Comparison of ENCODE assay signal across 9 mouse cellular contexts in genomic region chr17:91093081-91093875, GRCm38 (mm10). TPM values are rescaled to one million over a fixed set of nuclear protein-coding genes. Genes with fewer than 3 reads are reported as not detected.
A peak's percentile ranks its signal among the peaks of the same experiment; 100 is the strongest.
DNase-seq lines count a peak whose midpoint lies in the region; ATAC-seq and TF ChIP-seq lines count a peak whose summit lies in the region.
"Had no signal": no experiment of that assay in that cellular context is flagged by ENCODE, and none has a peak within 500 bp of the region (broad histone marks: within the 10 kb centered on the region; RNA-seq: fewer than 3 reads in every experiment).

No protein-coding gene starts in this region.

- no peak for ATAC-seq in heart, embryonic 13.5 days (ENCODE audit: extremely low read depth, insufficient number of reproducible peaks, low FRiP score, low TSS enrichment)
- no peak for ATAC-seq in heart, embryonic 11.5 days (replicated peaks; ENCODE audit: insufficient number of reproducible peaks, low FRiP score, low TSS enrichment)
- ATAC-seq in forebrain, embryonic 13.5 days, result peak; percentile 72
- ATAC-seq in intestine, postnatal 0 days, result no peak
- no peak for ATAC-seq in activated CD4-positive, CD25-positive, alpha-beta regulatory T cell, adult 4 months

- H3K9me3 ChIP-seq in heart, embryonic 13.5 days, result 0 out of 2 replicates have a peak, but pooled peaks cover under 1% of the 10 kb centered on the region
- 0 out of 2 replicates have a peak, but pooled peaks cover 3% of the 10 kb centered on the region for H3K9me3 ChIP-seq in heart, embryonic 11.5 days (replicated peaks; ENCODE audit: control insufficient read depth, low read length)
- peaks cover 4% of the 10 kb centered on the region for H3K9me3 ChIP-seq in forebrain, embryonic 13.5 days (replicated peaks)
- no peaks in the 10 kb centered on the region for H3K9me3 ChIP-seq in intestine, postnatal 0 days (ENCODE audit: control insufficient read depth)

- H3K27me3 ChIP-seq in heart, embryonic 13.5 days (replicated peaks), result peaks cover 10% of the 10 kb centered on the region
- peaks cover 9% of the 10 kb centered on the region for H3K27me3 ChIP-seq in heart, embryonic 11.5 days (ENCODE audit: control insufficient read depth, insufficient read depth, low read length)
- no peaks in the 10 kb centered on the region for H3K27me3 ChIP-seq in forebrain, embryonic 13.5 days
- H3K27me3 ChIP-seq in intestine, postnatal 0 days (replicated peaks; ENCODE audit: control insufficient read depth, insufficient read depth, low read length), result no peaks in the 10 kb centered on the region

- no peak overlapping the region for H3K9ac ChIP-seq in heart, embryonic 13.5 days
- H3K9ac ChIP-seq in heart, embryonic 11.5 days (ENCODE audit: low read depth, low read length), result no peak overlapping the region
- peak overlapping the region; percentile 62 for H3K9ac ChIP-seq in forebrain, embryonic 13.5 days
- no peak overlapping the region for H3K9ac ChIP-seq in intestine, postnatal 0 days (ENCODE audit: low read depth, low read length)

- intact Hi-C loops in left cerebral cortex, postnatal 25 days (cut with DNase I), result loop anchor here (2.0 to 10.0 kb wide), 4 partner anchors 284 to 812 kb away; no protein-coding TSS in a partner anchor

- H3K36me3 ChIP-seq in heart, embryonic 13.5 days, result no peaks in the 10 kb centered on the region
- H3K36me3 ChIP-seq in heart, embryonic 11.5 days (ENCODE audit: control insufficient read depth, insufficient read depth, low read length), result no peaks in the 10 kb centered on the region
- H3K36me3 ChIP-seq in forebrain, embryonic 13.5 days (ENCODE audit: poor library complexity, severe bottlenecking), result peaks cover 6% of the 10 kb centered on the region
- no peaks in the 10 kb centered on the region for H3K36me3 ChIP-seq in intestine, postnatal 0 days (ENCODE audit: control insufficient read depth, insufficient read depth)

- 25% methylated on average over 12 of the region's 12 CpGs for WGBS in heart, embryonic 13.5 days
- WGBS in heart, embryonic 11.5 days (ENCODE audit: insufficient replicate concordance), result 34% methylated on average over 12 of the region's 12 CpGs
- 30% methylated on average over 11 of the region's 12 CpGs for WGBS in forebrain, embryonic 13.5 days
- 36% methylated on average over 12 of the region's 12 CpGs for WGBS in intestine, postnatal 0 days

- H3K4me1 ChIP-seq in heart, embryonic 13.5 days, result 0 out of 2 replicates have a peak, but pooled peaks cover 3% of the 10 kb centered on the region
- no peaks in the 10 kb centered on the region for H3K4me1 ChIP-seq in heart, embryonic 11.5 days (ENCODE audit: control insufficient read depth, insufficient read depth, low read length)
- peaks cover 4% of the 10 kb centered on the region; the same call in 1 of the 2 replicates for H3K4me1 ChIP-seq in forebrain, embryonic 13.5 days
- no peaks in the 10 kb centered on the region for H3K4me1 ChIP-seq in intestine, postnatal 0 days (replicated peaks; ENCODE audit: control insufficient read depth, insufficient read depth, low read length)

- H3K4me2 ChIP-seq in heart, embryonic 13.5 days, result peak overlapping the region; percentile 57; the same call in 1 of the 2 replicates
- no peak overlapping the region for H3K4me2 ChIP-seq in heart, embryonic 11.5 days
- H3K4me2 ChIP-seq in forebrain, embryonic 13.5 days, result peak overlapping the region; percentile 65
- no peak overlapping the region for H3K4me2 ChIP-seq in intestine, postnatal 0 days (replicated peaks; ENCODE audit: low read depth)

- H3K4me3 ChIP-seq in heart, embryonic 13.5 days, result no peak overlapping the region
- H3K4me3 ChIP-seq in heart, embryonic 11.5 days (ENCODE audit: low read depth, low read length), result no peak overlapping the region
- peak overlapping the region; percentile 48 for H3K4me3 ChIP-seq in forebrain, embryonic 13.5 days
- H3K4me3 ChIP-seq in intestine, postnatal 0 days (ENCODE audit: low read depth, low read length), result no peak overlapping the region

- TF ChIP-seq CTCF in intestine, postnatal 0 days (IDR thresholded peaks at IDR 0.05; ENCODE audit: low read depth), result no peak

- no peak overlapping the region for H3K27ac ChIP-seq in heart, embryonic 13.5 days (replicated peaks)
- H3K27ac ChIP-seq in heart, embryonic 11.5 days (ENCODE audit: low read depth, low read length), result no peak overlapping the region
- peak overlapping the region; percentile 84 for H3K27ac ChIP-seq in forebrain, embryonic 13.5 days
- H3K27ac ChIP-seq in intestine, postnatal 0 days (ENCODE audit: low read depth, low read length), result no peak overlapping the region

- DNase-seq in left cerebral cortex, postnatal 25 days (ENCODE audit: low spot score in 2 of 2), result peak; percentile 49 to 50
- peak; percentile 46 to 58 for DNase-seq in right cerebral cortex, adult 2 months (ENCODE audit: low spot score in 2 of 2)
- DNase-seq in adrenal gland, adult 8-10 months, result no peak
- DNase-seq: thymus, postnatal 36 days had no signal

RNA-seq across cellular contexts. Expression of gene Nrxn1, which starts 0.4 kb away (rescaled TPM):
- polyA plus RNA-seq in heart, embryonic 13.5 days (2015; fragmentation: Nextera tagmentation; extraction: Ambion mirVana), result 1.8 and 1.9 TPM in 2 replicates
- 1.5 and 2.1 TPM in 2 replicates for polyA plus RNA-seq in heart, embryonic 11.5 days (2014; fragmentation: Nextera tagmentation; extraction: Ambion mirVana)
- polyA plus RNA-seq in forebrain, embryonic 13.5 days (2015; fragmentation: Nextera tagmentation; extraction: Ambion mirVana), result 69.6 and 85.4 TPM in 2 replicates
- 100 to 1,000 TPM; 569 to 611 TPM for total RNA-seq in left cerebral cortex, postnatal 25 days (2021)
- 0.99 and 1.2 TPM in 2 replicates for polyA plus RNA-seq in intestine, postnatal 0 days (2015; fragmentation: Nextera tagmentation; extraction: Ambion mirVana)
- total RNA-seq in adrenal gland, adult 8-10 months (2022), result 10 to 100 TPM; 14.2 to 45.2 (median 31.2) TPM
- under 1 TPM in 1 of 2 experiments, not detected in 1; 0.21 TPM for polyA plus RNA-seq in activated CD4-positive, CD25-positive, alpha-beta regulatory T cell, adult 4 months (2017; shearing (Covaris generic))

Comparison
In these comparisons a context has a peak if more than half of its experiments do, and no peak if none do; other contexts are left out.
1. H3K4me2 ChIP-seq: peak in heart, embryonic 13.5 days (single experiment) and forebrain, embryonic 13.5 days (single experiment); none in heart, embryonic 11.5 days (single experiment) and intestine, postnatal 0 days (single experiment).
2. RNA of gene Nrxn1, which starts 0.4 kb away (polyA plus RNA-seq): 69.6 to 85.4 TPM in forebrain, embryonic 13.5 days; 1.5 to 2.1 TPM in heart, embryonic 11.5 days, 1.8 to 1.9 TPM in heart, embryonic 13.5 days, 0.99 to 1.2 TPM in intestine, postnatal 0 days and 0.21 TPM in activated CD4-positive, CD25-positive, alpha-beta regulatory T cell, adult 4 months; every median in the first group is over 10 times any median in the second.